Mouse (Mus musculus) heart, postnatal 14 days (tissue): ENCODE results near the gene Gm2007. TPM values are rescaled to one million over a fixed set of nuclear protein-coding genes. Genes with fewer than 3 reads are reported as not detected.
"Not testable (repeated sequence)": the region's sequence is repeated elsewhere in the genome, so short reads cannot be mapped to it uniquely, and the experiment has no call there.

Experiments
- DNase-seq, 2 experiments: peaks; one replicate each; pipeline ENCODE4 v3.0.0; 2021 to 2022
- intact Hi-C: fragments of 180-260 bp; cut with DNase I; formaldehyde crosslinking; loops from one replicate; pipeline ENCODE4 v1.15.1; 2025
- long read RNA-seq, 2 experiments: library from polyadenylated mRNA; stranded (forward); transcript quantifications; one replicate each; pipeline ENCODE4 v2.0.0; 2021
- total RNA-seq, 2 experiments: library from RNA; stranded (reverse); gene quantifications; 2 replicates each; pipeline ENCODE4 v1.2.3; 2021

The Gm2007 gene
- total RNA-seq, result not detected
- long read RNA-seq, experiment 1, partial matches to known transcripts, result 0 of 1 reads
- long read RNA-seq, experiment 1, other reads (novel, unspliced or antisense), result 1 of 1 reads
- long read RNA-seq, experiment 2, partial matches to known transcripts, result 0 of 2 reads
- long read RNA-seq, experiment 2, other reads (novel, unspliced or antisense), result 2 of 2 reads

- DNase-seq, intact Hi-C loops: not testable (repeated sequence)
These were observed at the start of gene Gm2007 for GRCm38 (mm10) chr2:175741237-175741636. Gene Gm2007 (plus strand): TSS chr2:175741537.

- intact Hi-C loops, DNase-seq: not testable (repeated sequence)
These were observed 37.8 kb upstream of the Gm2007 start, which contains the start of gene Zfp969 for GRCm38 (mm10) chr2:175703546-175703945. Gene Zfp969 (minus strand): TSS chr2:175703646.

GRCm38 (mm10) chr2:175800993-175801392 lies 59.7 kb downstream of the Gm2007 start, which contains the start of gene Gm14288:
Gene Gm14288 (minus strand): TSS chr2:175801093.
- intact Hi-C loops, DNase-seq: not testable (repeated sequence)

Other genes starting within 250 kb of the Gm2007 start
- gene Gm11007, start 97.6 kb upstream of the Gm2007 start, total RNA-seq, result not detected
- not detected for gene Zfp969, start 37.9 kb upstream of the Gm2007 start, total RNA-seq
- 10 to 100 TPM; 14.7 to 14.8 TPM for gene Gm14288, start 59.6 kb downstream of the Gm2007 start, total RNA-seq
- gene Gm6710, start 127.7 kb downstream of the Gm2007 start, total RNA-seq, result 10 to 100 TPM; 15.6 to 15.9 TPM
- 10 to 100 TPM; 10.2 to 11.2 TPM for gene Zfp966, start 189.6 kb downstream of the Gm2007 start, total RNA-seq
- 10 to 100 TPM; 21.0 to 22.2 TPM for gene Gm2026, start 223.8 kb downstream of the Gm2007 start, total RNA-seq